Mouse (Mus musculus) heart, postnatal 0 days (tissue): ENCODE data around the gene C1ql3. TPM values are rescaled to one million over a fixed set of nuclear protein-coding genes. Genes with fewer than 3 reads are reported as not detected.

Experiments used
- ATAC-seq: fragments of 200-750 bp; cut with Nextera tagmentation; 2 replicates; pipeline ENCODE4 v1.8.0; 2017; ENCODE audit warnings: low read depth, moderate number of reproducible peaks, moderate library complexity; ENCODE audit not compliant: insufficient read depth
- DNase-seq: peaks from one replicate; pipeline ENCODE4 v3.0.0-alpha.2; 2016; ENCODE audit warnings: low spot score
- H3K27ac ChIP-seq: fragments of 300-500 bp; sonication (generic); 2 replicates; pipeline ENCODE4 v1.5.1; 2014; ENCODE audit warnings: low read depth, mild to moderate bottlenecking
- H3K27me3 ChIP-seq: fragments of 300-500 bp; sonication (generic); 2 replicates; pipeline ENCODE4 v1.6.1; 2014; ENCODE audit warnings: low read length, mixed read lengths; ENCODE audit not compliant: control insufficient read depth, insufficient read depth
- H3K36me3 ChIP-seq: fragments of 300-500 bp; sonication (generic); replicated peaks from 2 replicates; pipeline ENCODE4 v1.6.1; 2014; ENCODE audit warnings: low read length, mixed read lengths; ENCODE audit not compliant: control insufficient read depth, insufficient read depth
- H3K4me1 ChIP-seq: fragments of 300-500 bp; sonication (generic); 2 replicates; pipeline ENCODE4 v1.6.1; 2014; ENCODE audit warnings: antibody characterized with exemption; ENCODE audit not compliant: control insufficient read depth, insufficient read depth
- H3K4me2 ChIP-seq: fragments of 300-500 bp; sonication (generic); 2 replicates; pipeline ENCODE4 v1.6.1; 2014; ENCODE audit warnings: low read depth, mild to moderate bottlenecking, low read length, moderate library complexity
- H3K4me3 ChIP-seq: fragments of 300-500 bp; sonication (generic); 2 replicates; pipeline ENCODE4 v1.5.1; 2014; ENCODE audit warnings: low read depth, low read length
- H3K9ac ChIP-seq: fragments of 300-500 bp; sonication (generic); replicated peaks from 2 replicates; pipeline ENCODE4 v1.6.1; 2014; ENCODE audit warnings: low read depth, low read length, mixed read lengths
- H3K9me3 ChIP-seq: fragments of 300-500 bp; sonication (generic); replicated peaks from 2 replicates; pipeline ENCODE4 v1.6.1; 2016; ENCODE audit warnings: low read length; ENCODE audit not compliant: control insufficient read depth
- CTCF ChIP-seq: IDR thresholded peaks from 2 replicates; pipeline ENCODE4 v1.5.1; 2016; ENCODE audit warnings: antibody characterized with exemption, control low read depth, low read depth
- EP300 ChIP-seq: IDR thresholded peaks from 2 replicates; pipeline ENCODE4 v1.6.1; 2016; ENCODE audit warnings: antibody characterized with exemption, low read depth
- WGBS: fragments of 180-500 bp; shearing (Covaris S2); extraction: QIAGEN DNeasy Blood & Tissue Kit; methylation state at CpG from one replicate; pipeline ENCODE4 v1.1.7; 2014; 5-methylcytosine and 5-hydroxymethylcytosine counted together
- polyA plus RNA-seq: library from polyadenylated mRNA; unstranded; fragments of >200 nt; fragmentation: Nextera tagmentation; extraction: Ambion mirVana; gene quantifications from 2 replicates; pipeline ENCODE4 v1.2.1, GENCODE M21; 2015
- total RNA-seq: library from RNA; depleted of rRNA; stranded (reverse); fragments of >200 nt; gene quantifications from 2 replicates; pipeline ENCODE4 v1.2.3, GENCODE M21; 2014; ENCODE audit warnings: low replicate concordance

C1ql3 gene
- total and polyA plus RNA-seq, 2 experiments from 2014 or later = 0.10 TPM; not detected in 1

- peaks cover 26% of the 10 kb centered on the region for H3K27me3 ChIP-seq
- WGBS = 6% methylated on average over 31 of the region's 31 CpGs
- DNase-seq (no peak), ATAC-seq (no peak)
- peak overlapping the region; percentile 99 for H3K4me2 ChIP-seq
- H3K4me1 ChIP-seq = peaks cover 24% of the 10 kb centered on the region
- no peak overlapping the region for H3K27ac ChIP-seq
- H3K9me3 ChIP-seq = no peaks in the 10 kb centered on the region
- H3K4me3 ChIP-seq = peak overlapping the region; percentile 62
- H3K9ac ChIP-seq = no peak overlapping the region; the same call in 1 of the 2 replicates
- H3K36me3 ChIP-seq = no peaks in the 10 kb centered on the region
- no peak for TF ChIP-seq CTCF
Observed at GRCm38 (mm10) chr2:13010030-13010459, 1.6 kb downstream of the C1ql3 start.

DNA sequence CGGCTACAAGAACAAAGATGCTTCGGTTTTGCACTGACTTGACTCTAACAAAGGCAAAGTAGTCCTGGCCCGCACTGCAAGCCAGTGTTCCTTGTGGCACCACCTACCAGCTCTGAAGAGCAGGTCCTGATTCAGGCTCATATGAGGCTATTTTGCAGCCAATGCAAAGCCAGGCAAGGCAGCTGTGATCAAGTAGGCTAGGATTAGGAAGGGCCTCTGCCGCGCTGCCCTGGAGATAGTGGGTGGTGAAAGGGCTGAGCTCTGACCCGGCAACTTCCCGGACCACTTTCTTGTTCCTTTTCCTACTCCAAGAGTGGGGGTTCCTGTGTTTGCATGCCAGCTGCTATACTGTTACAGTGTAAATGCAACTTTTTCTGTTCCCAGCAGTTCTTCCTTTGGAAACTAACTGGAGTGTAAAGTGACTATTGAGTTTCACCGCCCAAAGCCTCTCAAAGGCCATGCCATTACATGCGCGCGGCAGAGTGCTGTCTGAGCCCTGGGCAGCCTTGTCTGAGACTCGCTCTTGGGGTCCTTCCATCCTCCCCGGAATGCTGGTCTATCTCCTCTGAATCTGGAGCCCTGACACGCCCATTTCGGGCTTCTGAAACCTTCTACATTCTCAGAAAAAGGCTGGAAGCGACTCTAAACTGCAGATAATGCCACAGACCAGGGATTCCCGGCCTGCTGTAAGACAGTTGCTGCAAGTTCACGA is 2.2 kb downstream of the C1ql3 start:
- H3K9ac ChIP-seq = no peak overlapping the region
- H3K9me3 ChIP-seq = no peaks in the 10 kb centered on the region
- WGBS = 23% methylated on average over 18 of the region's 18 CpGs
- no peak for ATAC-seq
- H3K27ac ChIP-seq = no peak overlapping the region
- H3K27me3 ChIP-seq = peaks cover 26% of the 10 kb centered on the region
- no peak for TF ChIP-seq CTCF
- TF ChIP-seq EP300 = no peak
- H3K4me1 ChIP-seq = peaks cover 24% of the 10 kb centered on the region
- H3K36me3 ChIP-seq = no peaks in the 10 kb centered on the region
- H3K4me3 ChIP-seq = peak overlapping the region; percentile 62
- no peak for DNase-seq
- H3K4me2 ChIP-seq = peak overlapping the region; percentile 99

DNA sequence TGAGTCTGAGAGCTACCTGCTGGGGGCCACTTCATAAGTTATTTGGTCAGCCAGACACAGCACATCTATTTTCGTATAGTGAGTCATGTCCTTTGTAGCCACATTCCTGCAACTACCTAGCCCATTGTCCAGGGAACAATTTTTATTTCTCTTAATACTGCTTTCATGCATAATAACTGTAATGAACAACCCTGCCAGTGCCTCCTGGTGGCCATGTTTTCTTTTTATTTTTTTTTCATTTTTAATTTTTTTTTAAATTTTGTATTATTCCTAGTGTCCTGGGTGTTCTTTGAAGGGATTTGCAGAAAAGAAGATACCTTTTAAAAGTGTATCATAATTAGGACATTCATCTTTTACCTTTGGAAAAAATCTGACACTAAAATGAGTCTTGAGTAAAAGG is 3.2 kb downstream of the C1ql3 start:
- Histone ChIP-seq H3K4me3 (no peak overlapping the region), H3K27ac (no peak overlapping the region), H3K36me3 (no peaks in the 10 kb centered on the region), H3K9me3 (no peaks in the 10 kb centered on the region), H3K4me2 (no peak overlapping the region), H3K27me3 (peaks cover 26% of the 10 kb centered on the region), H3K9ac (no peak overlapping the region), H3K4me1 (peaks cover 24% of the 10 kb centered on the region)
- ATAC-seq = no peak
- WGBS = 63% methylated on average over 1 of the region's 1 CpGs
- DNase-seq = no peak
- TF ChIP-seq EP300 (no peak), CTCF (no peak)

GRCm38 (mm10) chr2:13000026-13000425 is 11.6 kb downstream of the C1ql3 start:
- H3K27ac ChIP-seq = no peak overlapping the region
- H3K4me3 ChIP-seq = no peak overlapping the region
- H3K27me3 ChIP-seq = no peaks in the 10 kb centered on the region
- no peaks in the 10 kb centered on the region for H3K4me1 ChIP-seq
- no peaks in the 10 kb centered on the region for H3K9me3 ChIP-seq
- no peak for ATAC-seq
- H3K4me2 ChIP-seq = no peak overlapping the region
- WGBS = 42% methylated on average over 2 of the region's 2 CpGs
- DNase-seq = no peak
- TF ChIP-seq CTCF (no peak), EP300 (no peak)
- H3K9ac ChIP-seq = no peak overlapping the region
- no peaks in the 10 kb centered on the region for H3K36me3 ChIP-seq

DNA sequence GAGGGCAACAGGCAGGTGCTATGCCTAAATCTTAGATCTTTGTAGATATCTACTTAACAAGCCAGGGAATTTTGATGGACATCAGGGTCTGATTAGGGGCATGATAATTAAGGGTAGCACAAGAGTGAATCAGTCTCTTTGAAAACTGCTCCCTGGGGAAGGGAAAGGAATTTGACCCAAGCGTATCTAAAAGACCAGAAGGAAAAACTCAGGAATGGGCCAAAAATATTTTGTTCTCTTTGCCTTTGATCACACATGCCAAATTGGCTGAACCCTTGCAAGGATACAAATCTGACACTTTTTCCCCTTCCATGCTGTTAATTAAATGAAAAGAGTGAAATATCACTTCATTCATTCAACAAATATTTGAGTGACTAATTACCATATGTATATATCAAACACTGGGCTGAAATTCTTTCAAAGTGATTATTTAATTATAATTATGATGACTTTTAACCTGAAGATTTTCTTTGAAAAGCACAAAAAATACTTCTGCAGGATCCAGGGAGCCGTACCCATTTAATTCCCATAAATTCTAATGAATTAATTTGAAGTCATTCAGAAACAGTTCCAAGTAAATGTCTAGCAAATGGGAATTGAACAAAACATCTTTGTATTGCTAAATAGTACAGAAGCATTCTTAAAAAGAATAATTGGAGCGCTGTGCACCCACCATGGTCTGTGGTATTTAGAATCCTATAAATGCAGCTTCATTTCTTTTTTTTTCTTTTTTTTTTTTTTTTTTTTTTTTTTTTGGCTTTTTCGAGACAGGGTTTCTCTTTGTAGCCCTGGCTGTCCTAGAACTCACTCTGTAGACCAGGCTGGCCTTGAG is 26.5 kb downstream of the C1ql3 start:
- Histone ChIP-seq H3K36me3 (0 out of 2 replicates have a peak, but pooled peaks cover 3% of the 10 kb centered on the region), H3K4me2 (no peak overlapping the region), H3K9me3 (no peaks in the 10 kb centered on the region), H3K27me3 (no peaks in the 10 kb centered on the region), H3K4me3 (no peak overlapping the region), H3K27ac (no peak overlapping the region), H3K4me1 (no peaks in the 10 kb centered on the region), H3K9ac (no peak overlapping the region)
- WGBS = 83% methylated on average over 4 of the region's 4 CpGs
- ATAC-seq (no peak), DNase-seq (no peak)
- no peak for TF ChIP-seq CTCF
- TF ChIP-seq EP300 = no peak
